Mouse (Mus musculus) ES-Bruce4 (cell line): ENCODE measurements around the gene Trim46.

Source experiments
- CTCF ChIP-seq: IDR thresholded peaks from one replicate; pipeline ENCODE4 v1.8.1; 2011; ENCODE audit warnings: low read depth, low read length
- EP300 ChIP-seq: IDR thresholded peaks from 2 replicates; pipeline ENCODE4 v1.6.1; 2011; ENCODE audit warnings: low read depth, low read length; ENCODE audit not compliant: insufficient read depth
- POLR2A ChIP-seq: IDR thresholded peaks from one replicate; pipeline ENCODE4 v1.8.1; 2011; ENCODE audit warnings: low read length; ENCODE audit not compliant: insufficient read depth

- TF ChIP-seq POLR2A (no peak), EP300 (no peak), CTCF (no peak)
These were observed 13.0 kb upstream of the Trim46 start, which contains the start of gene Dpm3 for GRCm38 (mm10) chr3:89259076-89259475.
